Mouse (Mus musculus) left cerebral cortex, postnatal 14 days (tissue): Measurements from ENCODE around the gene Clasrp. TPM values are rescaled to one million over a fixed set of nuclear protein-coding genes. Genes with fewer than 3 reads are reported as not detected.

ENCODE experiments used
- DNase-seq, 2 experiments: peaks; one replicate each; pipeline ENCODE4 v3.0.0; 2021 to 2022; ENCODE audit warnings: low spot score in 2 of 2, mixed read lengths in 1 of 2
- intact Hi-C: fragments of 180-260 bp; cut with DNase I; formaldehyde crosslinking; loops from one replicate; pipeline ENCODE4 v1.15.1; 2025
- total RNA-seq, 2 experiments: library from RNA; stranded (reverse); gene quantifications; 2 replicates each; pipeline ENCODE4 v1.2.3; 2021

Gene Clasrp
- total RNA-seq, 2 experiments from 2014 or later = 84.4 to 84.6 TPM

DNA sequence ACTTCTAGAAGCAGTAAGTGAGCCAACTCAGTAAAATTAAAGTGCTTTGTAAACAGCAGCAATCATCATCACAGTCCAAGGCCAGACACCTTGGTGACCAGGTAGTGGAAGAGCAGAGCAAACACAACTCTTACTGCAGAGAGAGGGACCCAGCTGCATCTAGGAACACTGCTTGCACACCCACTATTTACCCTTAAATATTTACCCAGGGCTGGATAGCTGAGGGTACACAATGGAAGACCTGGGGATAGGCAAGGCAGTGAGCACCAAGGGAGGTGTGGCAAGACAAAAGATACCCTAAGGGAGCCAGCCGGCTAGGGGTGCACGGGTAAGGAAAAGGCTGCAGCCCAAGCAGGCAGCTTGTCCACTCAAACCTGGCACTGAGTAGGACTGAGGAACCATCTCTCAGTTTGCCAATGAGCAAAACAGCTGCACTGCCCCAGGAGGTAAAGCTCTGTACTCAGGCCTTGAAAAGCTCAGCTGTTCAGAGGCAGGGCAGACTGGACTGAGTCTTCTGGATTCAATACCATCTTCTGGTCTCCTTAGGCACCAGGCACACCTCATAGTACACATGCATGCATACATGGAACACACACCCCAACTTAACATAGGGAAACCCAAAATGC lies 56.8 kb downstream of the Clasrp start:
- DNase-seq = no peak
- intact Hi-C loops = no loop called here

DNA sequence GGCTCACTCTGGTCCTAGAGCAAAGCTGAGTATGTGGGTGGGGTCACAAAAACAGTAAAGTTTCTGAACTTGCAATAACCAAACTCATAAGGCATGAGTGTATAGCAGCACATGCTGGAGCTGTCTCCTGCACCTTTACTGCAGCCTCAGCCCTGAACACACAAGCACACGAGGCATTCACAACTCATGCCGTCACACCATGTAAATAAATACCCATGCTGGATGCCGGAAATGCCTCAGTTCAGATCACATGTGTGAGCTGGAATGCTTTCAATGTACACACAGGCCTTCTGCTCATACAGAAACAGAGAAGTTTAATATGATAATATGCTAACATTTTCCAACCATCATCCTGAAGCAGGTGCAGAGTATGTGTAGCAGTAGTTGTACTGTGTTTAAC lies 58.3 kb downstream of the Clasrp start:
- intact Hi-C loops = no loop called here
- DNase-seq = no peak

DNA sequence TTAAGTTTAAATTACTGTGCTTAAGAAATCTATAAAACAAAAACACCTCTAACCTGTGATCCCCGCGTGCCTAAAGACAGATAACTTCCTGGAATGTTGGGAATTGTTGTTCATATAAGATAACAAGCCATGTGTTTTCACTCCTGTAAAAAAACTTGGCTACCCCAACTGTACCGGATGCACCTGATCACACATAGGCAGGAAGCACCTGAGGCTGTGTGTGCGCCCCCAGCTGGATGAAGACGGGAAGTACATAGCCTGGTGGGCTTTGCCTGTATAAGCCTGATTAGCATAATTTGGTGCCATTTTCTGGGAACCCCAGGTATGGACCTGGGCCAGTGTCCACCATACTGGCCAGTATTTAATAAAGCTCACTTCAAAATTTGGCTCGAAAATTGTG lies 60.7 kb downstream of the Clasrp start:
- no peak for DNase-seq
- intact Hi-C loops = no loop called here

DNA sequence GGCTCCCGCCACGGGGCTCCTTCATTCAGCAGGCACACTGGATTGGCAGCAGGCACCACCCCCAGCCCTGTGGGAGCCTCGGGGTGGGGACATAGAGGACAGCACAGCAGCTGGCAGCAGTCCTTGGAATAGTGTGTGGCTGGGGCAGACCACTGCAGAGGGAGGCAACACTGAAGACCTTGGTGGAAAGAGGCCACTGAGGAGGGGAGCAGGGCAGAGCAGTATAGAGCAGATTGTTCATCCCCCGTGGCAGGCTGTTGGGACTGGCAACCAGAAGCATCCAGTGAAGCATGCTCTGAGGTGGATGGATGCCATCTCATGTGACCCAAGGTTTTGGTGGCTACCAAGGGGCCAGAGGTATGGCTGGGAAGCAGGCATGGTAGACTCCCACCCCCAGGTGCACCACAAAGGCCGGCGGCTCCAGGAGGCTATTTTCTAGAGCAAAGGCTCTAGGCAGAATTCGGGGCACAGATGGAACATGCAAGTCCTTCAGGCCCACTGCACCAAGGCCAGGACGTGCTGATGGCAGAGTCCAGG lies 62.1 kb downstream of the Clasrp start:
- intact Hi-C loops = no loop called here
- DNase-seq = peak in 1 of 2 experiments; percentile 48

DNA sequence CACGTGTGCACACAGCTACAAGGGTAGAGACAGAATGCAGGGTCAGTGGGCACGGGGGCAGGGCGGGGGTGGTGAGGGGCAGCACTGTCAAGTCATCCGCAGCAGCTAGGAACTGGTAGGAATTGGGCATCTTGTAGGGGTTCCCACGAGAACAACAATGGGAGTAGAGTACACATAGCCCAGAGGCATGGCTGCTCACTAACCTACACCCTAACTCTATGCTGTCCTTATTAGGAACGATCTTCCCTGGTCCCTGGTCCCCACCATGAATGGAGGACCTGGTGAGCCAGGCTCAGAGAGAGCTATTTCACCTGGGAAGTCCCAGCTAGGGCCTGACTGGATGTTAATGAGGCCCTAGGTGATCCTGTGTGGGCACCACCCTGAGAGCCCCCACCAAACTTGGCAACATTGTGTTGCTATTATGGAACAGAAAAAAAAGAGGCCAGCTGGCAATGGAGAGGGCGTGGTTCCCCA lies 62.6 kb downstream of the Clasrp start:
- no peak for DNase-seq
- intact Hi-C loops = no loop called here

DNA sequence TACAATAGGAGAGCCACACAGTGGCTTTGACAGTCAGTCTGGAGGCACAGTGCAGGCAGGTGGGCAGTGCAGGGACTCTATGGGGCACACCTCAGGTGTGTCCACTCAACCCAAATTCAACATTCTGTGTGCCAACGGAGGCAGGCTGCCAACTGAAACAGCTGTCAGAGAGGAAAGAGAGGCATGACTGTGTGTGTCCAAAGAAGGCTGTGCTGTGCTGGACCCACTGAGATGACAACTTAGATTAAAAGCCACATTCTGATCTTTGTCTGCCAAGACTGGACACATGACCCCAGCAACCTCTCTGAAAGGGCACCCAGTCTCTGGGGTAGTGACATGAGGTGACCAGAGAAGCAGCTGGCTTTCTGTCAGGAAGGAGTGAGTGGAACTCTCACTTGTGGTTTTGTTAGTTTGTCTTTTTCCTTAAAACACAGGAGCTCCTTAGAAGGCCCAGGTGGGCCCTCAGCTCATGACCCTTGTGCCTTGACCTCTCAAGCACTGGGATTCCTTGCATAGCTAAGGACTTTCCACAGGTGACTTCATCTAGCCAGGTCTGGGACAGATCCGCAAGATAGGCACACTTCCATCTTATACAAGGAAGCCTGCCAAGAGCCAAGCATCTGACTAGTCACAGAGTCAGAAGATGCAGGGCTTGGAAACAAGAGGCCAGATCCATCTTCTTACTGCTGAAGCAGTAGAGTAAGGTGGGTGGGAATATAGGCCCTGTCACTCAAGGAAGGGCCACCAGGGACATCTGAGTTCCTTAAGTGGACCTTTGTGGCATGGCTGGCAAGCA lies 63.3 kb downstream of the Clasrp start:
- DNase-seq = no peak
- intact Hi-C loops = no loop called here

DNA sequence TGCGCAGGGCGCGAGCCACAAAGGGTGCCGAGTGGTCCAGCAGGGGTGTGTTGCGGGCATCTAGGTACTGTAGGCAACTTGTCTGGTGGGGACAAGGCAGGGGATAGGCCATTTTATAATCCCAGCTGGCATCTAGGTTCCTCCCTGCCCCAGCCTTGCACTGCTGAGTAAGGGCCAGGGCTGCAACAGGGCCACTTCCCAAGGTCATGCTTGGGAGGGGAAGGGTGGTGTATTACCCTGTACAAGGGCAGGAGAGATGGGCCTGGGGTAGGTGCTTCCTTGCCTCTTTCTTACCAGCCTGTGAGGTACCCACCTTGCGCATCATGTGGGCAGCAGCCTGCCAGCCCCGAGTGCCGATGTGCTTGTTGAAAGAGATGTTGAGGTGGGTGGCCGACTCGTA lies 69.6 kb downstream of the Clasrp start:
- no peak for DNase-seq
- intact Hi-C loops = no loop called here

DNA sequence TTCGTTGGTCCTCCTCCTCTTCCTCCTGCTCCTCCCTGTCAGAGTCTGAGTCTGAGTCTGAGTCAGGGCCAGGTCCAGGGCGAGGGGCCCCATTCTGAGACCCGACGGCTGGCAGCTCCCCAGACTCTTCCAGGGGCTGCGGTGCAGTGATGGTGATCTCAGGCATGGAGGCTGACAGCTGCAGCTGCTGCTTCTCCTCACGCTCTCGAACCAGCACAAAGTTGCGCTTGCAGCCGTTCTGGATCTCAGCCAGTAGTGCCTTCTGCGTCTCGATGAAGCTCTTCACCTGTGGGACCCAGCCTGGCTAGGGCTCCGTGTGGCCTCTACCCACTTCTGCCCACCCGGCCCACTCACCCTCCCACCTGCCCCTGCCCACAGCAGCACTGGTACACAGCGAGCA lies 72.0 kb downstream of the Clasrp start:
- intact Hi-C loops = no loop called here
- DNase-seq = no peak

DNA sequence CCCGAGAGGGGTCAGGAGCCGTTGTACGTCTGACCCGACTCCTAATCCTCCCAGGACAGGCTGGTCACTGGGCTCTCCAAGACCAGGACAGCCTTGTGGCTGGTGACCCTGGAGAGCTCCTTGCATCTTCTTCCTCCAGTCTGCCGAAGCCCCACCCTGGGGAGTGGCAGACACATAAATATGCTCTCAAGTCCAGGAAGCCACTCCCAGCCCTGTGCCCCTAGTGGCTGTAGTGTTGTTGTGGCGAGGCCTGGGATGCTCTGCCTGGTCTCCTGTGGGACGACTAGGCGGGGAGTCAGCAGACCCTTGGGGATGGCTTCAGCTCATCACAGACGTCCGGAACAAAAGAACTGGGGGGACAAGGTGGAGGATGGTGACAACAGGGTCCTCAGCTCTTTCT lies 73.2 kb downstream of the Clasrp start:
- intact Hi-C loops = no loop called here
- no peak for DNase-seq

Other genes with a start within 250 kb of the Clasrp start
- 10 to 100 TPM; 20.6 to 20.9 TPM for gene Cd3eap, start 245.0 kb downstream of the Clasrp start, total RNA-seq
- 1 to 10 TPM; 6.0 to 6.7 TPM for gene Ppp1r13l, start 244.7 kb downstream of the Clasrp start, total RNA-seq
- gene Ercc2, start 222.5 kb downstream of the Clasrp start, total RNA-seq = 10 to 100 TPM; 32.7 to 35.5 TPM
- 1 to 10 TPM in 1 of 2 experiments, under 1 TPM in 1; 0.75 to 2.2 TPM for gene Klc3, start 200.4 kb downstream of the Clasrp start, total RNA-seq
- gene Ckm, start 199.7 kb downstream of the Clasrp start, total RNA-seq = under 1 TPM; 0.36 to 0.86 TPM
- 10 to 100 TPM; 89.9 to 96.7 TPM for gene Mark4, start 145.7 kb downstream of the Clasrp start, total RNA-seq
- under 1 TPM; 0.37 to 0.80 TPM for gene Exoc3l2, start 141.2 kb downstream of the Clasrp start, total RNA-seq
- 1 to 10 TPM; 7.1 to 7.2 TPM for gene Bloc1s3, start 96.1 kb downstream of the Clasrp start, total RNA-seq
- gene Trappc6a, start 96.1 kb downstream of the Clasrp start, total RNA-seq = 10 to 100 TPM; 17.7 to 18.1 TPM
- 1 to 10 TPM in 1 of 2 experiments, under 1 TPM in 1; 0.68 to 1.1 TPM for gene Nkpd1, start 86.6 kb downstream of the Clasrp start, total RNA-seq
- 10 to 100 TPM; 87.9 to 98.8 TPM for gene Ppp1r37, start 41.4 kb downstream of the Clasrp start, total RNA-seq
- under 1 TPM; 0.51 to 0.68 TPM for gene Zfp296, start 27.2 kb downstream of the Clasrp start, total RNA-seq
- 10 to 100 TPM; 43.8 to 46.0 TPM for gene Gemin7, start 26.9 kb downstream of the Clasrp start, total RNA-seq
- 1 to 10 TPM; 6.1 to 6.3 TPM for gene Relb, start 25.0 kb upstream of the Clasrp start, total RNA-seq
- 100 to 1,000 TPM; 156 to 159 TPM for gene Clptm1, start 60.5 kb upstream of the Clasrp start, total RNA-seq
- gene Apoc2, start 73.5 kb upstream of the Clasrp start, total RNA-seq = not detected
- not detected for gene Gm44805, start 76.9 kb upstream of the Clasrp start, total RNA-seq
- not detected for gene Apoc4, start 77.0 kb upstream of the Clasrp start, total RNA-seq
- gene Apoc1, start 88.2 kb upstream of the Clasrp start, total RNA-seq = 1 to 10 TPM; 2.2 to 3.3 TPM
- gene Apoe, start 94.7 kb upstream of the Clasrp start, total RNA-seq = 1,000 to 10,000 TPM; 1,873 to 2,039 TPM
- 100 to 1,000 TPM; 104 to 120 TPM for gene Tomm40, start 111.0 kb upstream of the Clasrp start, total RNA-seq
- 10 to 100 TPM; 11.6 to 15.2 TPM for gene Nectin2, start 146.0 kb upstream of the Clasrp start, total RNA-seq
- gene Bcam, start 166.5 kb upstream of the Clasrp start, total RNA-seq = 10 to 100 TPM; 10.7 to 11.0 TPM
- gene Cblc, start 192.3 kb upstream of the Clasrp start, total RNA-seq = not detected
- gene Bcl3, start 218.3 kb upstream of the Clasrp start, total RNA-seq = 1 to 10 TPM in 1 of 2 experiments, not detected in 1; 1.2 TPM
- gene Gm19345, start 247.5 kb upstream of the Clasrp start, total RNA-seq = 1 to 10 TPM; 3.0 to 4.1 TPM